Mouse (Mus musculus): ENCODE measurements around the gene Fbxl3. TPM values are rescaled to one million over a fixed set of nuclear protein-coding genes. Genes with fewer than 3 reads are reported as not detected.
A peak's percentile ranks its signal among the peaks of the same experiment; 100 is the strongest.

Gene Fbxl3
- total RNA-seq, 1 experiment from 2014 or later = 88.0 TPM

GRCm38 (mm10) chr14:103051159-103051769, 48.1 kb downstream of the Fbxl3 start:
- ATAC-seq (replicated peaks; ENCODE audit: low read depth, poor library complexity, severe bottlenecking) = peak; percentile 85

- ATAC-seq (replicated peaks; ENCODE audit: low read depth, poor library complexity, severe bottlenecking) = peak; percentile 80
Measured at GRCm38 (mm10) chr14:103048292-103049086, 50.9 kb downstream of the Fbxl3 start.

DNA sequence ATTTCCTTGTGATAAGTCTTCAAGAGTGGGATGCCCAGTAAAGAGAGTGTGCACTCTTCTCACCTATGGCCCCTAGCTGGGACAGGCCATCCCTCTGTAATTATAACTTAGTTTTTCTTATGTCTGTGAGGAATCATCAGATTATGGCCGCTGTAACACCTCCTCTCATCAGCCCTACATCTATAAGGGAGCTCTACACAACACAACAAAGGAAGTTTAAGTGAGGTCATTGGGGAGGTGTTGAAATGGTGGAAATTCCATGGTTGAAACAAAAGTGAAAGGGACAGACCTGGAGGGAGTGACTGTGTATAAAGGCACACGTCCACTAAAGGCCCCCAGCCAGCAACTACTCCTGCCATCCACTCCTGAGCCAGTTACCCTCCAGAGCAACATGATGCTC, 52.7 kb downstream of the Fbxl3 start, which contains the start of gene Acod1:
TSS of gene Acod1 (plus strand) at position 301 of the 400 bp plus-strand sequence.
- no peak for ATAC-seq (replicated peaks; ENCODE audit: low read depth, poor library complexity, severe bottlenecking)

DNA sequence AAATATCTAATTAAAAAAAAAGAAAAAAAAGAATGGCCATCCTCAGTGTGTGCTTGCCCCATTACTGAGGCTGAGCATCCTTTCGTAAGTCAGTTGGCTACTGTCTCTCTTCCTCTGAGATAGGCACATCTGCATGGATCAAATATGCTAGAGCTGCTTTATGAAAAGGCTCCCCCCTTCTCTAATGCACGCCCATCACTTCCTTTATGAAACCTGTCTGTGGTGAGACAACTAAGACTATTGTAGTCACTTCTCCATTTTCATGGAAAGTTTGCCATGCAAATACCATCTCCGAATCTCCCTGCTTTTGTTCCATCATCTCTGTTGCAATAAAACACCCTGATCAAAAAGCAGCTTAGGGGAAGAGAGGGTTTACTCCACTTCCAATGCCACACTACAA, 62.4 kb downstream of the Fbxl3 start:
- ATAC-seq (replicated peaks; ENCODE audit: low read depth, poor library complexity, severe bottlenecking) = peak; percentile 87

DNA sequence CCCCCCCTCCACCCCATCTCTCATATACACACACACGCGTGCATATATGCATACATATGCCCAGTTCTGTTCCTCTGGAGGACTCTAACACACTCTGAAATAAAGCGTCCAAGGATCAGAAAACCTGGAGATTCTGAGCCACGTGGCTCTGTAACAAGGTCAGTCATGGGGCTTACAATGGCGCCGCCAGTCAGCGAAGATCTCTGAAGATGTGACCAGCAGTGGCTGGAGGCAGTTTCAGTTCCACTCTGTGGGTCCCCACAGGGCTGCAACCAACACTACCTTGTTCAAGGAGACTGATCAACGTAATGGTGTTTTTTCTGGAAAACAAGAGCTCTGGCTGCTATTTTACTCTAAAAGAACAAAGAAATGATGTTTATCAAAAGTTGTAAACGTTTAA, 65.3 kb downstream of the Fbxl3 start:
- ATAC-seq (replicated peaks; ENCODE audit: low read depth, poor library complexity, severe bottlenecking) = peak; percentile 43; the same call in 1 of the 2 replicates

DNA sequence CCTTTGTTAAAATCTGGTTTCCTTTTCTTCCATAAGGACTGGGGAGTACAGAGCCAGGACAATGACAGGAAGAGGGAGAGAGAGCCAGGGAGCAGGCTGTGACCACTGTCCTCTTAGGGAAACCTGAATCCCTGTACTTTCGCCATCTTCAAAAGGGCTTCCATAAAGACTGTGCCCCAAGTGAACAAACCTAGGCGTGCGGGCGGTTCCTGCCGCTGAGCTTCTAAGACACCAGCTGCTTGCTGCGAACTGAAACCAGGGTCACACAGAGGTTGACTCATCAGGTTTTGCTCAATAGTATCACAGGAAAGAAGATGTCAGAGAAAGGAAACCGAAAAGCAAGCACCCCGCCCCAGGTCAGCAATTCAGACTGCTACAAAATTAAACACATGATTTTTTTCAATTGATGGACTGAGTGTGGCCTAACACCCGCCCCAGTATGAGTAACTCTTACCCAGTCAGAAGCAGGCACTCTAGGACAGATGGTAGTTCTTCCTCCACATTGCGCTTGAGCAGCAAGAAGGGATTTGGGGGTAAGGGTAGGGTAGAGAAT, 66.0 kb downstream of the Fbxl3 start:
- peak; percentile 64 for ATAC-seq (replicated peaks; ENCODE audit: low read depth, poor library complexity, severe bottlenecking)

Other genes with a start within 250 kb of the Fbxl3 start
- 62.2 and 67.0 TPM in 2 replicates for gene Kctd12, start 116.9 kb downstream of the Fbxl3 start, total RNA-seq (2017)
- gene Acod1, start 52.6 kb downstream of the Fbxl3 start, total RNA-seq (2017) = 0.05 TPM in 1 of 2 replicates, not detected in the other
- 23.6 and 34.8 TPM in 2 replicates for gene Cln5, start 29.4 kb downstream of the Fbxl3 start, total RNA-seq (2017)
- 70.1 and 74.2 TPM in 2 replicates for gene Mycbp2, start 247.2 kb upstream of the Fbxl3 start, total RNA-seq (2017)

Measured in common myeloid progenitor, adult 5-6 weeks (primary cell).